Mouse (Mus musculus) layer of hippocampus, adult 9-10 months (tissue): ENCODE results near the gene Tymp.
A peak's percentile ranks its signal among the peaks of the same experiment; 100 is the strongest.

ENCODE experiments used
- DNase-seq: peaks from one replicate; pipeline ENCODE4 v3.0.0; 2022; ENCODE audit warnings: low spot score

The Tymp gene

DNA sequence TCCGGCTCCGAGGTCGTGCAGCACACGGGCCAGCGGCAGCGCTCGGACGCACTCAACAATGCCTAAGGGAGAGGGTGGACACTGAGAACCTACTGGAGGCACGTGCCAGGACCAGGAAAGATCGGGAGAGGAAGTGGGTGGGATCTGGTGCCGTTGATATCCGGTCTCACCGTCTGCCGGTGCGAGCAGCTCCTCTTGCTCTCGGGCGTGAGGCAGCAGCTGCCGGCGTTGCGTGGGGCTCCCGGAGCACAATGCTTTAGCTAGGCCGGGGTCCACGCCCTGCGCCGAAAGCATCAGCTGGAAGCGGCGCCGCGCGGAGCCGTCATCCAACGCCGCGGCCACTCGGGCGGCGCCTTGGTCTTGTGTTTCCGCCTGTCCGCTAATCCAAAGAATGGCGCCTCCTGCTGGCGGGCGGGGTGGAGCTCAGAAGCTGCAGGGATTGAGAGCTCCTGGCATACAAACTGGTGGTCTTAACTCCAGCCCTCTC, 3.0 kb downstream of the Tymp start, which contains the start of gene Sco2:
Gene Sco2 (minus strand): TSS at position 85 of the 487 bp plus-strand sequence.
- DNase-seq: peak; percentile 94

DNA sequence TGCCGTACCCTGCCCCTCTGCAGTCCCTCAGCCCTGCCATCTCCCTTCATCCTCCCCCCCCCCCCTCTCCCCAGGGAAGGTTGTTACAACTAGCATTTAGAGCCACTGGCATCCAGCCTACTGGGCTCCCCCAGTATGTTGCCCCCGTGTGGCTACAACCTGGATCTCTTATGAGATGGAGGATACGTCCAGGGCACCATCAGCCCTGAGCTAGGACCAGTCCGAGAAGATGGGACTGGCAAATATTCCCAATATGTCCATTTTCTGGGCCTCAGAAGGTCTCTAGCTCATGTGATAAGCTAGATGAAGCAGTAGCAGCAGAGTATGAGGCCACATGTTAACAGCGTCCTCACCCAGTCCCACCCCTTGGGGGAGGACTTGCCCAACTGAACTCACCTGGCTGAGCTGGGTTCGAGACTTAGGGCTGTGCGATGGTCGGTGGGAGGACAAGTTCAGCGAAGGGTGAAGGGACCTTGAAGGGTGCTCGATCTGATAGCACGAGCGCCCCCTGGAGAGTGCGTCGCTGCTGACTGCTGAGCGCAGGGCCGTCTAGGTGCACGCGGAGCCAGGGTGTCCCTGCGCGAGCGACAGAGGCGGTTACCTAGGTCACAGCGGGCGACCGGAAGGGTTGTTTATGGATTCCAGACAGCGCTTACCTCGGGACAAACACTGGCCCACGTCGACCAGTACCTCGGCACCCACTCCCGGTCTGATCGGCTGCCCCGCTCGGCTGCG, 3.6 kb downstream of the Tymp start:
- DNase-seq: peak; percentile 74

DNA sequence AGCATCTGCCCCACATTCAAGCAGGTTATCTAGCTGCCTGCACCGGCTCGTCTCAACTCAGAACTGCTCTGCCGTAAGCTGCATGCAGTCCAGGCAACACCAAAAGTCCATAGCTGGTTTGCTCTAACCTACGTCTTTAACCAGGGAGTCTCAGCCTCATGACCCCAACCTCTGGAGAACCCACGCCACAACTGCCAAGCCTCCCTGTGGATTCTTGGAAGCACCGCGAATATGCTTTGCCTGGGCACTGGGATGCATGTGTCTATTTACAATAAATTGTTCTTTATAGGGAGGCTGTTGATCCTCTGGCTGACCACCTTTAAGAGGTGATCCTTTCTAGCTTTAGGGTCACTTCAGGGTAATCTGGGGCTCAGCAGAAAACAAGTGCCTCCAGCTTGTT, 4.3 kb downstream of the Tymp start:
- DNase-seq: no peak

- DNase-seq: no peak
These were observed 4.8 kb downstream of the Tymp start for GRCm38 (mm10) chr15:89372068-89372467.

GRCm38 (mm10) chr15:89365141-89365551, 11.7 kb downstream of the Tymp start:
- DNase-seq: no peak

- DNase-seq: no peak
These were observed 13.8 kb downstream of the Tymp start for GRCm38 (mm10) chr15:89363051-89363450.

GRCm38 (mm10) chr15:89358784-89359183, 18.1 kb downstream of the Tymp start:
- no peak for DNase-seq

DNA sequence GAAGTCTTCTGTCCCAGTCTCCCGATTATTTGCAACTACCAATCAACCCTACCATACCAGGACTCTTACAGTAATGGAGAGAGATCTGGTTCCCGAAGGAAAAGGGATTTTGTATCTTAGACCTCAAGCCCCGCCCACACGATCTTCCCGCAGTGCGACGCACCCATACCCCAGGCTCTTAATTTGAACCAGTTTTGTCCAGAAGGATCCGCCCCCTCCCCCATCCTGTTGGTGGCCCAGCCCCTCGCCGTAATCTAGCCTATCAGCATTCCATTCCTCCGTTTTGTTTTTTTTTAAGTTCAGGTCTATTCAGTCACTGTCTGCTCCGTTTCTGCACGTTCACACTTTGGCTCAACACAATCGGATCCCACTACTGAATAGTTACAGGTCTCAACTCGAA, 20.5 kb downstream of the Tymp start:
- no peak for DNase-seq

- DNase-seq: peak; percentile 89
These were observed 21.3 kb downstream of the Tymp start, which contains the start of the genes Lmf2 and Ncaph2 for GRCm38 (mm10) chr15:89355241-89356187. Gene Lmf2 (minus strand): TSS chr15:89355659. Gene Ncaph2 (plus strand): TSS chr15:89355719.

GRCm38 (mm10) chr15:89354455-89354854, 22.4 kb downstream of the Tymp start:
- DNase-seq: no peak

GRCm38 (mm10) chr15:89353837-89354236, 23.0 kb downstream of the Tymp start:
- no peak for DNase-seq

- DNase-seq: no peak
These were observed 24.0 kb downstream of the Tymp start for GRCm38 (mm10) chr15:89352795-89353194.

DNA sequence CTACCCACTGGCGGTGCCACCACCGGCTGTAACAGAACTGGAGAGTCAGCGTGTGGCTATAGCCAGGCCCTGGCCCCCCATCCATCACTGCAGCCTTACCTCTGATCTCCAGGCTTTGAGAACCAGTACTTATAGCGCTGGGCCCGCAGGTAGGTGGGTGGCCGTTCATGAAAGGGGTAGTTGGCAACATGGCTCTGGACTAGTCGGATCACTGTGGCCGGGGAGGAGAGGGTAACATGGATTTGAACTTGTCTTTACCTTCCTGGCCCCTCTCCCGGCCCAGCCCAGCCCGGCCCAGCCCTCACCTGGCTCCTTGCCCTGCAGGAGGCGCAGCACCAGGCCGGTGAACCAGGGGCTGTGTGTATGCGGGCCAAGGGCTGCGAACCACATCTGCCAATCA, 24.8 kb downstream of the Tymp start:
- no peak for DNase-seq

GRCm38 (mm10) chr15:89351302-89351701, 25.5 kb downstream of the Tymp start:
- no peak for DNase-seq

- DNase-seq: no peak
These were observed 26.4 kb downstream of the Tymp start for GRCm38 (mm10) chr15:89350447-89350846.

GRCm38 (mm10) chr15:89343325-89343724, 33.5 kb downstream of the Tymp start:
- no peak for DNase-seq

- no peak for DNase-seq
These were observed 35.2 kb downstream of the Tymp start for GRCm38 (mm10) chr15:89341678-89342077.

- no peak for DNase-seq
These were observed 36.7 kb downstream of the Tymp start for GRCm38 (mm10) chr15:89340136-89340535.

DNA sequence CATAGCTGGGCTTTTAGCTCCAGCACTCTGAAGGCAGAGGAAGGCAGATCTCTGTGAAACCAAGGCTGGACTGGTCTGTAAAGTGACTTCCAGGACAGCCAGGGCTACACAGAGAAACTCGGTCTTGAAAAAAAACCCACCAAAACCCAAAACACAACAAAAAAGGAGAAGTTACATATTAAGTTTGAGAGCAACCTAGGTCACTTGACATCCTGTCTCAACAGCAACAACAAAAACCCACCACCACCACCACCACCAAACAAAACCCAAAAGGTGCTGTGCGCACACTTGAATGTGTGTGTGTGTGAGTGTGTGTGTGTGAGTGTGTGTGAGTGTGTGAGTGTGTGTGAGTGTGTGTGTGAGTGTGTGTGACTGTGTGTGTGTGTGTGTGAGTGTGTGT, 37.1 kb downstream of the Tymp start:
- no peak for DNase-seq

DNA sequence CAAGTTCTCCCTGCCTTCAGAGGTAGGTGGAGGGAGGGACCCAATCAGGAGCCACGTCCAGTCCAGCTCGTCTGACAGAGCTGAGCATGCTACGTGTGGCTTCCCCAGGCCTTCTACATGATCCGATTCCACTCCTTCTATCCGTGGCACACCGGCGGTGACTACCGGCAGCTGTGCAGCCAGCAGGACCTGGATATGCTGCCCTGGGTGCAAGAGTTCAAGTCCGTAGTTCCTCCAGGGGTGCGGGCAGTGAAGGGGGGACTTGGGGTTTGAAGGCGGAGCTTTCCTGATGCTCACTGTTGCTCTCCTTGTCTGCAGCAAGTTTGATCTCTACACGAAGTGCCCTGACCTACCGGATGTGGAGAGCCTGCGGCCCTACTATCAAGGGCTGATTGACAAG, 40.4 kb downstream of the Tymp start:
- DNase-seq: no peak

- DNase-seq: no peak
These were observed 41.9 kb downstream of the Tymp start for GRCm38 (mm10) chr15:89334774-89335537.

DNA sequence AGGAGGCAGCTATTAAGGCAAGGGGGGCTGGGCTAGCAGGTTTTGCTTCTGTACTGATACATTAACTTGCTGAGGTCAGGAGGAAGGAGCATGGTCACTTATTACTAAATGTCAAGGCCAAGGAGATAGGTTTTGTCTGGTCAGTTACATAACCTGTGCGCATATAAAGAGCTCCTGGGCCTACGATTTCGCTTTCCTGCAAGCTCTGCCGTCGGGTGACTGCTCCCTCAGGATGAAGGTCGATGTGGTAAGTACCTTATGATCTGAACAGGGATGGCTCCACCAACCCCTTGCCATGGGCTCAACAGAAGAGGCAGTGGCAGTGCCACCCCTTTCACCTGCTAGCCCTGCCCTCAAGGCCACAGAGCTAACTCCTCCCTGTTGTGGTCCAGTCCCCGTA, 42.6 kb downstream of the Tymp start, which contains the start of gene Miox:
Gene Miox (plus strand): TSS at position 128 of the 400 bp plus-strand sequence.
- no peak for DNase-seq
